Mouse (Mus musculus) adrenal gland (tissue): Measurements from ENCODE around the gene Gm10721.
"Not testable (repeated sequence)": the region's sequence is repeated elsewhere in the genome, so short reads cannot be mapped to it uniquely, and the experiment has no call there.

ENCODE experiments used
- intact Hi-C: fragments of 180-260 bp; cut with DNase I; formaldehyde crosslinking; loops from one replicate; pipeline ENCODE4 v1.15.1; 2025
- long read RNA-seq, 2 experiments: library from polyadenylated mRNA; unstranded; transcript quantifications; one replicate each; pipeline ENCODE4 v2.0.0; 2020; ENCODE audit warnings: borderline replicate concordance in 1 of 2; ENCODE audit not compliant: insufficient replicate concordance in 1 of 2

Gene Gm10721
- long read RNA-seq, experiment 1, partial matches to known transcripts: 1 of 4 reads
- long read RNA-seq, experiment 1, other reads (novel, unspliced or antisense): 3 of 4 reads
- long read RNA-seq, experiment 2: 0 reads

DNA sequence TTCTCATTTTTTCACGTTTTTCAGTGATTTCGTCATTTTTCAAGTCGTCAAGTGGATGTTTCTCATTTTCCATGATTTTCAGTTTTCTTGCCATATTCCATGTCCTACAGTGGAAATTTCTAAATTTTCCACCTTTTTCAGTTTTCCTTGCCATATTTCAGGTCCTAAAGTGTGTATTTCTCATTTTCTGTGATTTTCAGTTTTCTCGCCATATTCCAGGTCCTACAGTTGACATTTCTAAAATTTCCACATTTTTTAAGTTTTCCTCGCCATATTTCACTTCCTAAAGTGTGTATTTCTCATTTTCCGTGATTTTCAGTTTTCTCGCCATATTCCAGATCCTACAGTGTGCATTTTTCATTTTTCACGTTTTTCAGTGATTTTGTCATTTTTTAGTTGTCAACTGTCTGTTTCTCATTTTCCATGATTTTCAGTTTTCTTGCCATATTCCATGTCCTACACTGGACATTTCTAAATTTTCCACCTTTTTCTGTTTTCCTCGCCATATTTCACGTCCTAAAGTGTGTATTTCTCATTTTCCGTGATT lies at the start of gene Gm10721:
TSS of gene Gm10721 (plus strand) at position 408 of the 547 bp plus-strand sequence.
- intact Hi-C loops: not testable (repeated sequence)

DNA sequence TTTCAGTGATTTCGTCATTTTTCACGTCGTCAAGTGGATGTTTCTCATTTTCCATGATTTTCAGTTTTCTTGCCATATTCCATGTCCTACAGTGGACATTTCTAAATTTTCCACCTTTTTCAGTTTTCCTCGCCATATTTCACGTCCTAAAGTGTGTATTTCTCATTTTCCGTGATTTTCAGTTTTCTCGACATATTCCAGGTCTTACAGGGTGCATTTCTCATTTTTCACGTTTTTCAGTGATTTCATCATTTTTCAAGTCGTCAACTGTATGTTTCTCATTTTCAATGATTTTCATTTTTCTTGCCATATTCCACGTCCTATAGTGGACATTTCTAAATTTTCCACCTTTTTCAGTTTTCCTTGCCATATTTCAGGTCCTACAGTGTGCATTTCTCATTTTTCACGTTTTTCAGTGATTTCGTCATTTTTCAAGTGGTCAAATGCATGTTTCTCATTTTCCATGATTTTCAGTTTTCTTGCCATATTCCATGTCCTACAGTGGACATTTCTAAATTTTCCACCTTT lies 12.4 kb upstream of the Gm10721 start, which contains the start of gene Gm10722:
TSS of gene Gm10722 (plus strand) at position 478 of the 528 bp plus-strand sequence.
- intact Hi-C loops: not testable (repeated sequence)

DNA sequence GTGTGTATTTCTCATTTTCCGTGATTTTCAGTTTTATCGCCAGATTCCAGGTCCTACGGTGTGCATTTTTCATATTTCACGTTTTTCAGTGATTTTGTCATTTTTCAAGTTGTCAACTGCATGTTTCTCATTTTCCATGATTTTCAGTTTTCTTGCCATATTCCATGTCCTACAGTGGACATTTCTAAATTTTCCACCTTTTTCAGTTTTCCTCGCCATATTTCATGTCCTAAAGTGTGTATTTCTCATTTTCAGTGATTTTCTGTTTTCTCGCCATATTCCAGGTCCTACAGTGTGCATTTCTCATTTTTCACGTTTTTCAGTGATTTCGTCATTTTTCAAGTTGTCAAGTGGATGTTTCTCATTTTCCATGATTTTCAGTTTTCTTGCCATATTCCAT lies 11.9 kb upstream of the Gm10721 start:
- intact Hi-C loops: not testable (repeated sequence)

DNA sequence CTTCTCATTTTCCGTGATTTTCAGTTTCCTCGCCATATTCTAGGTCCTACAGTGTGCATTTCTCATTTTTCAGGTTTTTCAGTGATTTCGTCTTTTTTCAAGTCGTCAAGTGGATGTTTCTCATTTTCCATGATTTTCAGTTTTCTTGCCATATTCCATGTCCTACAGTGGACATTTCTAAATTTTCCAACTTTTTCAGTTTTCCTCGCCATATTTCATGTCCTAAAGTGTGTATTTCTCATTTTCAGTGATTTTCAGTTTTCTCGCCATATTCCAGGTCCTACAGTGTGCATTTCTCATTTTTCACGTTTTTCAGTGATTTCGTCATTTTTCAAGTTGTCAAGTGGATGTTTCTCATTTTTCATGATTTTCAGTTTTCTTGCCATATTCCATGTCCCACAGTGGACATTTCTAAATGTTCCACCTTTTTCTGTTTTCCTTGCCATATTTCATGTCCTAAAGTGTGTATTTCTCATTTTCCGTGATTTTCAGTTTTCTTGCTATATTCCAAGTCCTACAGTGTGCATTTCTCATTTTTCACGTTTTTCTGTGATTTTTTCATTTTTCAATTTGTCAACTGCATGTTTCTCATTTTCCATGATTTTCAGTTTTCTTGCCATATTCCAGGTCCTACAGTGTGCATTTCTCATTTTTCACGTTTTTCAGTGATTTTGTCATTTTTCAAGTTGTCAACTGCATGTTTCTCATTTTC lies 10.8 kb upstream of the Gm10721 start:
- intact Hi-C loops: not testable (repeated sequence)

DNA sequence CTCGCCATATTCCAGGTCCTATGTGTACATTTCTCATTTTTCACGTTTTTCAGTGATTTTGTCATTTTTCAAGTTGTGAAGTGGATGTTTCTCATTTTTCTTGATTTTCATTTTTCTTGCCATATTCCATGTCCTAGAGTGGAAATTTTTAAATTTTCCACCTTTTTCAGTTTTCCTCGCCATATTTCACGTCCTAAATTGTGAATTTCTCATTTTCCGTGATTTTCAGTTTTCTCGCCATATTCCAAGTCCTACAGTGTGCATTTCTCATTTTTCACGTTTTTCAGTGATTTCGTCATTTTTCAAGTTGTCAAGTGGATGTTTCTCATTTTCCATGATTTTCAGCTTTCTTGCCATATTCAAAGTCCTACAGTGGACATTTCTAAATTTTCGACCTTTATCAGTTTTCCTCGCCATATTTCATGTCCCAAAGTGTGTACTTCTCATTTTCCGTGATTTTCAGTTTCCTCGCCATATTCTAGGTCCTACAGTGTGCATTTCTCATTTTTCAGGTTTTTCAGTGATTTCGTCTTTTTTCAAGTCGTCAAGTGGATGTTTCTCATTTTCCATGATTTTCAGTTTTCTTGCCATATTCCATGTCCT lies 10.0 kb upstream of the Gm10721 start, which contains the start of gene Gm11168:
TSS of gene Gm11168 (plus strand) at position 553 of the 603 bp plus-strand sequence.
- intact Hi-C loops: not testable (repeated sequence)

DNA sequence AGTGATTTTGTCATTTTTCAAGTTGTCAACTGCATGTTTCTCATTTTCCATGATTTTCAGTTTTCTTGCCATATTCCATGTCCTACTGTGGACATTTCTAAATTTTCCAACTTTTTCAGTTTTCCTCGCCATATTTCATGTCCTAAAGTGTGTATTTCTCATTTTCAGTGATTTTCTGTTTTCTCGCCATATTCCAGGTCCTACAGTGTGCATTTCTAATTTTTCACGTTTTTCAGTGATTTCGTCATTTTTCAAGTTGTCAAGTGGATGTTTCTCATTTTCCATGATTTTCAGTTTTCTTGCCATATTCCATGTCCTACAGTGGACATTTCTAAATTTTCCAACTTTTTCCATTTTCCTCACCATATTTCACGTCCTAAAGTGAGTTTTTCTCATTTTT lies 6.8 kb upstream of the Gm10721 start:
- intact Hi-C loops: not testable (repeated sequence)

DNA sequence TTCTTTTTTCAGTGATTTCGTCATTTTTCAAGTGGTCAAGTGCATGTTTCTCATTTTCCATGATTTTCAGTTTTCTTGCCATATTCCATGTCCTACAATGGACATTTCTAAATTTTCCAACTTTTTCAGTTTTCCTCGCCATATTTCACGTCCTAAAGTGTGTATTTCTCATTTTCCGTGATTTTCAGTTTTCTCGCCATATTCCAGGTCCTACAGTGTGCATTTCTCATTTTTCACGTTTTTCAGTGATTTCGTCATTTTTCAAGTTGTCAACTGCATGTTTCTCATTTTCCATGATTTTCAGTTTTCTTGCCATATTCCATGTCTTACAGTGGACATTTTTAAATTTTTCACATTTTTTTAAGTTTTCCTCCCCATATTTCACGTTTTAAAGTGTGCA lies 6.3 kb upstream of the Gm10721 start:
- intact Hi-C loops: not testable (repeated sequence)

DNA sequence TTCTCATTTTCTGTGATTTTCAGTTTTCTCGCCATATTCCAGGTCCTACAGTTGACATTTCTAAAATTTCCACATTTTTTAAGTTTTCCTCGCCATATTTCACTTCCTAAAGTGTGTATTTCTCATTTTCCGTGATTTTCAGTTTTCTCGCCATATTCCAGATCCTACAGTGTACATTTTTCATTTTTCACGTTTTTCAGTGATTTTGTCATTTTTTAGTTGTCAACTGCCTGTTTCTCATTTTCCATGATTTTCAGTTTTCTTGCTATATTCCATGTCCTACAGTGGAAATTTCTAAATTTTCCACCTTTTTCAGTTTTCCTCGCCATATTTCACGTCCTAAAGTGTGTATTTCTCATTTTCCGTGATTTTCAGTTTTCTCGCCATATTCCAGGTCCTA lies 5.7 kb upstream of the Gm10721 start:
- intact Hi-C loops: not testable (repeated sequence)

DNA sequence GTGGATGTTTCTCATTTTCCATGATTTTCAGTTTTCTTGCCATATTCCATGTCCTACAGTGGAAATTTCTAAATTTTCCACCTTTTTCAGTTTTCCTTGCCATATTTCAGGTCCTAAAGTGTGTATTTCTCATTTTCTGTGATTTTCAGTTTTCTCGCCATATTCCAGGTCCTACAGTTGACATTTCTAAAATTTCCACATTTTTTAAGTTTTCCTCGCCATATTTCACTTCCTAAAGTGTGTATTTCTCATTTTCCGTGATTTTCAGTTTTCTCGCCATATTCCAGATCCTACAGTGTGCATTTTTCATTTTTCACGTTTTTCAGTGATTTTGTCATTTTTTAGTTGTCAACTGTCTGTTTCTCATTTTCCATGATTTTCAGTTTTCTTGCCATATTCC lies 3.6 kb upstream of the Gm10721 start:
- intact Hi-C loops: not testable (repeated sequence)

DNA sequence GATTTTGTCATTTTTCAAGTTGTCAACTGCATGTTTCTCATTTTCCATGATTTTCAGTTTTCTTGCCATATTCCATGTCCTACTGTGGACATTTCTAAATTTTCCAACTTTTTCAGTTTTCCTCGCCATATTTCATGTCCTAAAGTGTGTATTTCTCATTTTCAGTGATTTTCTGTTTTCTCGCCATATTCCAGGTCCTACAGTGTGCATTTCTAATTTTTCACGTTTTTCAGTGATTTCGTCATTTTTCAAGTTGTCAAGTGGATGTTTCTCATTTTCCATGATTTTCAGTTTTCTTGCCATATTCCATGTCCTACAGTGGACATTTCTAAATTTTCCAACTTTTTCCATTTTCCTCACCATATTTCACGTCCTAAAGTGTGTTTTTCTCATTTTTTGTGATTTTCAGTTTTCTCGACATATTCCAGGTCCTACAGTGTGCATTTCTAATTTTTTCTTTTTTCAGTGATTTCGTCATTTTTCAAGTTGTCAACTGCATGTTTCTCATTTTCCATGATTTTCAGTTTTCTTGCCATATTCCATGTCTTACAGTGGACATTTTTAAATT lies 802 bp upstream of the Gm10721 start:
- intact Hi-C loops: not testable (repeated sequence)

DNA sequence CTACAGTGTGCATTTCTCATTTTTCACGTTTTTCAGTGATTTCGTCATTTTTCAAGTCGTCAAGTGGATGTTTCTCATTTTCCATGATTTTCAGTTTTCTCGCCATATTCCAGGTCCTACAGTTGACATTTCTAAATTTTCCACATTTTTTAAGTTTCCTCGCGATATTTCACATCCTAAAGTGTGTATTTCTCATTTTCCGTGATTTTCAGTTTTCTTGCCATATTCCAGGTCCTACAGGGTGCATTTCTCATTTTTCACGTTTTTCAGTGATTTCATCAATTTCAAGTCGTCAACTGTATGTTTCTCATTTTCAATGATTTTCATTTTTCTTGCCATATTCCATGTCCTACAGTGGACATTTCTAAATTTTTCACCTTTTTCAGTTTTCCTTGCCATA lies 2.4 kb downstream of the Gm10721 start, which contains the start of gene Gm10720:
TSS of gene Gm10720 (plus strand) at position 301 of the 400 bp plus-strand sequence.
- intact Hi-C loops: not testable (repeated sequence)

DNA sequence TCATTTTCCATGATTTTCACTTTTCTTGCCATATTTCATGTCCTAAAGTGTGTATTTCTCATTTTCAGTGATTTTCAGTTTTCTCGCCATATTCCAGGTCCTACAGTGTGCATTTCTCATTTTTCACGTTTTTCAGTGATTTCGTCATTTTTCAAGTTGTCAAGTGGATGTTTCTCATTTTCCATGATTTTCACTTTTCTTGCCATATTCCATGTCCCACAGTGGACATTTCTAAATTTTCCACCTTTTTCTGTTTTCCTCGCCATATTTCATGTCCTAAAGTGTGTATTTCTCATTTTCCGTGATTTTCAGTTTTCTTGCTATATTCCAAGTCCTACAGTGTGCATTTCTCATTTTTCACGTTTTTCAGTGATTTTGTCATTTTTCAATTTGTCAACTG lies 3.0 kb downstream of the Gm10721 start:
- intact Hi-C loops: not testable (repeated sequence)

DNA sequence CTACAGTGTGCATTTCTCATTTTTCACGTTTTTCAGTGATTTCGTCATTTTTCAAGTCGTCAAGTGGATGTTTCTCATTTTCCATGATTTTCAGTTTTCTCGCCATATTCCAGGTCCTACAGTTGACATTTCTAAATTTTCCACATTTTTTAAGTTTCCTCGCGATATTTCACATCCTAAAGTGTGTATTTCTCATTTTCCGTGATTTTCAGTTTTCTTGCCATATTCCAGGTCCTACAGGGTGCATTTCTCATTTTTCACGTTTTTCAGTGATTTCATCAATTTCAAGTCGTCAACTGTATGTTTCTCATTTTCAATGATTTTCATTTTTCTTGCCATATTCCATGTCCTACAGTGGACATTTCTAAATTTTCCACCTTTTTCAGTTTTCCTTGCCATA lies 4.2 kb downstream of the Gm10721 start, which contains the start of gene Gm10719:
TSS of gene Gm10719 (plus strand) at position 301 of the 400 bp plus-strand sequence.
- intact Hi-C loops: not testable (repeated sequence)

DNA sequence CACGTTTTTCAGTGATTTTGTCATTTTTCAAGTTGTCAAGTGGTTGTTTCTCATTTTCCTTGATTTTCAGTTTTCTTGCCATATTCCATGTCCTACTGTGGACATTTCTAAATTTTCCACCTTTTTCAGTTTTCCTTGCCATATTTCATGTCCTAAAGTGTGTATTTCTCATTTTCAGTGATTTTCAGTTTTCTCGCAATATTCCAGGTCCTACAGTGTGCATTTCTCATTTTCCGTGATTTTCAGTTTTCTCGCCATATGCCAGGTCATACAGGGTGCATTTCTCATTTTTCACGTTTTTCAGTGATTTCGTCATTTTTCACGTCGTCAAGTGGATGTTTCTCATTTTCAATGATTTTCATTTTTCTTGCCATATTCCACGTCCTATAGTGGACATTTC lies 6.0 kb downstream of the Gm10721 start:
- intact Hi-C loops: not testable (repeated sequence)

DNA sequence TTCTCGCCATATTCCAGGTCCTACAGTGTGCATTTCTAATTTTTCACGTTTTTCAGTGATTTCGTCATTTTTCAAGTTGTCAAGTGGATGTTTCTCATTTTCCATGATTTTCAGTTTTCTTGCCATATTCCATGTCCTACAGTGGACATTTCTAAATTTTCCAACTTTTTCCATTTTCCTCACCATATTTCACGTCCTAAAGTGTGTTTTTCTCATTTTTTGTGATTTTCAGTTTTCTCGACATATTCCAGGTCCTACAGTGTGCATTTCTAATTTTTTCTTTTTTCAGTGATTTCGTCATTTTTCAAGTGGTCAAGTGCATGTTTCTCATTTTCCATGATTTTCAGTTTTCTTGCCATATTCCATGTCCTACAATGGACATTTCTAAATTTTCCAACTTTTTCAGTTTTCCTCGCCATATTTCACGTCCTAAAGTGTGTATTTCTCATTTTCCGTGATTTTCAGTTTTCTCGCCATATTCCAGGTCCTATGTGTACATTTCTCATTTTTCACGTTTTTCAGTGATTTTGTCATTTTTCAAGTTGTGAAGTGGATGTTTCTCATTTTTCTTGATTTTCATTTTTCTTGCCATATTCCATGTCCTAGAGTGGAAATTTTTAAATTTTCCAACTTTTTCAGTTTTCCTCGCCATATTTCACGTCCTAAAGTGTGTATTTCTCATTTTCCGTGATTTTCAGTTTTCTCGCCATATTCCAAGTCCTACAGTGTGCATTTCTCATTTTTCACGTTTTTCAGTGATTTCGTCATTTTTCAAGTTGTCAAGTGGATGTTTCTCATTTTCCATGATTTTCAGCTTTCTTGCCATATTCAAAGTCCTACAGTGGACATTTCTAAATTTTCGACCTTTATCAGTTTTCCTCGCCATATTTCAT lies 7.1 kb downstream of the Gm10721 start:
- intact Hi-C loops: not testable (repeated sequence)

DNA sequence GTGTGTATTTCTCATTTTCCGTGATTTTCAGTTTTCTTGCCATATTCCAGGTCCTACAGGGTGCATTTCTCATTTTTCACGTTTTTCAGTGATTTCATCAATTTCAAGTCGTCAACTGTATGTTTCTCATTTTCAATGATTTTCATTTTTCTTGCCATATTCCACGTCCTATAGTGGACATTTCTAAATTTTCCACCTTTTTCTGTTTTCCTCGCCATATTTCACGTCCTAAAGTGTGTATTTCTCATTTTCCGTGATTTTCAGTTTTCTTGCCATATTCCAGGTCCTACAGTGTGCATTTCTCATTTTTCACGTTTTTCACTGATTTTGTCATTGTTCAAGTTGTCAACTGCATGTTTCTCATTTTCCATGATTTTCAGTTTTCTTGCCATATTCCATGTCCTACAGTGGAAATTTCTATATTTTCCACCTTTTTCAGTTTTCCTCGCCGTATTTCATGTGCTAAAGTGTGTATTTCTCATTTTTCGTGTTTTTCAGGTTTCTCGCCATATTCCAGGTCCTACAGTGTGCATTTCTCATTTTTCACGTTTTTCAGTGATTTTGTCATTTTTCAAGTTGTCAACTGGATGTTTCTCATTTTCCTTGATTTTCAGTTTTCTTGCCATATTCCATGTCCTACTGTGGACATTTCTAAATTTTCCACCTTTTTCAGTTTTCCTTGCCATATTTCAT lies 9.5 kb downstream of the Gm10721 start:
- intact Hi-C loops: not testable (repeated sequence)

DNA sequence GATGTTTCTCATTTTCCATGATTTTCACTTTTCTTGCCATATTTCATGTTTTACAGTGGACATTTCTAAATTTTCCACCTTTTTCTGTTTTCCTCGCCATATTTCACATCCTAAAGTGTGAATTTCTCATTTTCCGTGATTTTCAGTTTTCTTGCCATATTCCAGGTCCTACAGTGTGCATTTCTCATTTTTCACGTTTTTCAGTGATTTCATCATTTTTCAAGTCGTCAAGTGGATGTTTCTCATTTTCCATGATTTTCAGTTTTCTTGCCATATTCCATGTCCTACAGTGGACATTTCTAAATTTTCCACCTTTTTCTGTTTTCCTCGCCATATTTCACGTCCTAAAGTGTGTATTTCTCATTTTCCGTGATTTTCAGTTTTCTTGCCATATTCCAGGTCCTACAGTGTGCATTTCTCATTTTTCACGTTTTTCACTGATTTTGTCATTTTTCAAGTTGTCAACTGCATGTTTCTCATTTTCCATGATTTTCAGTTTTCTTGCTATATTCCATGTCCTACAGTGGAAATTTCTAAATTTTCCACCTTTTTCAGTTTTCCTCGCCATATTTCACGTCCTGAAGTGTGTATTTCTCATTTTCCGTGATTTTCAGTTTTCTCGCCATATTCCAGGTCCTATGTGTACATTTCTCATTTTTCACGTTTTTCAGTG lies 10.5 kb downstream of the Gm10721 start, which contains the start of gene Gm10718:
TSS of gene Gm10718 (plus strand) at position 236 of the 673 bp plus-strand sequence.
- intact Hi-C loops: not testable (repeated sequence)

DNA sequence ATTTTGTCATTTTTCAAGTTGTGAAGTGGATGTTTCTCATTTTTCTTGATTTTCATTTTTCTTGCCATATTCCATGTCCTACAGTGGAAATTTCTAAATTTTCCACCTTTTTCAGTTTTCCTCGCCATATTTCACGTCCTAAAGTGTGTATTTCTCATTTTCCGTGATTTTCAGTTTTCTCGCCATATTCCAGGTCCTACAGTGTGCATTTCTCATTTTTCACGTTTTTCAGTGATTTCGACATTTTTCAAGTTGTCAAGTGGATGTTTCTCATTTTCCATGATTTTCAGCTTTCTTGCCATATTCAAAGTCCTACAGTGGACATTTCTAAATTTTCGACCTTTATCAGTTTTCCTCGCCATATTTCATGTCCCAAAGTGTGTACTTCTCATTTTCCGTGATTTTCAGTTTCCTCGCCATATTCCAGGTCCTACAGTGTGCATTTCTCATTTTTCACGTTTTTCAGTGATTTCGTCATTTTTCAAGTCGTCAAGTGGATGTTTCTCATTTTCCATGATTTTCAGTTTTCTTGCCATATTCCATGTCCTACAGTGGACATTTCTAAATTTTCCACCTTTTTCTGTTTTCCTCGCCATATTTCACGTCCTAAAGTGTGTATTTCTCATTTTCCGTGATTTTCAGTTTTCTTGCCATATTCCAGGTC lies 11.2 kb downstream of the Gm10721 start:
- intact Hi-C loops: not testable (repeated sequence)
